Mouse (Mus musculus): ENCODE data around the gene Pcsk2.

The Pcsk2 gene

DNA sequence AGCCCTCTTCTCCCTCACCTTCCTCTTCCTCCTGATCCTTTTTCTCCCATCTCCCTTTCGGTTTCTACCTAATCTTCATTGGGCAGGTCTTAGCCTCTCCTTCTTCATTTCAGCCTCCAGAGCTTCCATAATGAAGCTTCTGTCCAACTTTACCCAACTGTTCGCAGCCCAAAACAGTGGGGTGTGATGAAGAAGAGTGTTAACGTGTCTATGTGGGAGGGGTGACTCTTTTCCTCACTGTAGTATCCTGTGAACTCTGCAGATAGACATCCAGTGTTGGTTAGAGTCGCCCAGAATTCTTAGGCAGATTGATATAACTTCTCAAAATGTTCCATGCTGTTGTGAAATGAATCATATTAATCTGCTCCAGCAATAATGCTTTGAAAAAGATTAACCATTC is 98.4 kb downstream of the Pcsk2 start:
- in situ Hi-C loops (cut with MboI, MseI), result loop anchor here (10.0 kb wide), 1 partner anchor 610 kb away; no protein-coding TSS in a partner anchor

DNA sequence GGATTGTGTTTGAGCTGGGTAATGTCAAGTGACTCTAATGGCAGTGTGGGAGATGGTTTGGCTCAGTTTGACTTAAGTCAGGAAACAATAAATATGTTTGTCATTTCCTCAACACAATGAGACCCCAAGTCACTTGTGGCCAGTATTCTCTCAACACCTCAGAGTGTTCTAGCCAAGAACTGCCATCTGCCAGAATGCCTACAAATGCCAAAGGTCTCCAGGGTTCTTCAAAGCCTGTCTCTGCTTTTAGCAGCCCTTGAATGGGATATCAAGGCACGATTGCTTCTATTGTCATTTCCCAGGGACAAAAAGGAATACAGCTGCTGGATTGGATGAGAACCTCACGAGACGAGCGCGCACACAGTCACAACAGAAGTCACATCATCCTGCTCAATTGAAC is 100.0 kb downstream of the Pcsk2 start:
- in situ Hi-C loops (cut with MboI, MseI), result loop anchor here (10.0 kb wide), 1 partner anchor 611 kb away; no protein-coding TSS in a partner anchor

DNA sequence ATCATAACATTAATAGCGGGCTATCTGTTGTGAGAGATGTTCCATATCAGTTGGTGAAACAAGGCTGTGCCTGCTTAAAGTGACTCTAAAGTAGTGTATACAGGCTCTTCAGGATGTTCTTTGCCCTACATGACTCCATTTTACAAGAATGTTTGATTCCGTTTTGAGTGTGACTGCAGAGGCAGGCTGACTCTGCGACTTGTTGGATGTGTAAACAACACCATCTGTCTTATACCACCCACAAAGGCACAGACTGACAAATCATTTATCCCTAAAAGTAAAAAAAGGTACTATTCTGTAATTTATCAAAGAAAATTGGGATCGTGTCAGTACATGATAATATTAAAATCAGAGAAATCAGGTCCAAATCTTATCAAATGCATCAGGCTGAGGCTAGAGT is 108.7 kb downstream of the Pcsk2 start:
- in situ Hi-C loops (cut with MboI, MseI), result no loop called here

DNA sequence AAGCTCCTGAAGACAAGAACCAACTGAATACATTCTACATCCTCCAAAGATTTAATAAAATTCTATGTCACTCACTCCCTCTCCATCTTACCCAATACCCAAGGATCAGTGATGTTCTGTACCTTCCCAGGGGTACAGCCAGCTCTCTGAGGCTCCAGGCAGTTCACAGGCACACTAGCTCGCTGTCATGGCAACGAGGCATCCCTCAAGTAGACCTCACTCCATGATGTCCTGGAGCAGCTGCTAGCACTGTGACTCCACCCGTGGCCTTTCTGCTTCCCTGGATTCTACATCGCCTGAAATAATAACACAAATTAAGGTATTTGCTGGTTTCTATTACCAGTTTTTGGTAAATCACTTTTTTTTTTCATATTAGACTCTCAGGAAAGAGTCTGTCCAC is 111.0 kb downstream of the Pcsk2 start:
- in situ Hi-C loops (cut with MboI, MseI), result no loop called here

DNA sequence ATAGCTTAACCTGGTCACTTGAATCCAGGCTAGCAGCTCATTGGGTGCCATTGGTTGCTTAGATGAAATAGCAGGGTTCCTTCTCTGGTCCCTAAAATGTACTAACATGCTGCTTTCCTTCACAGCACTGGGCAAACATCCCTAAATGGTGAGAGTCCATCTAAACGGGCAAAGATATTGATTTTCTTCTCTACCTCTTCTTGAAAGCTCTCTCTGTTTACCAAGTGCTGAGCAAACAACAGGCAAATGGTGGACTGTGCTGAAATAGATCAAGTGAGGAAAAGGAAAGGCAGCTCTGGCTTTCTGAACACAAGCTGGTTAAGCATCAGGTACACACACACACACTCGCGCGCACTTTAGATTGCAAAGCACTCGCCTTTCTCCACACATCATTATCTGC is 120.8 kb downstream of the Pcsk2 start:
- in situ Hi-C loops (cut with MboI, MseI), result loop anchor here (10.0 kb wide), 1 partner anchor 88 kb away; no protein-coding TSS in a partner anchor

DNA sequence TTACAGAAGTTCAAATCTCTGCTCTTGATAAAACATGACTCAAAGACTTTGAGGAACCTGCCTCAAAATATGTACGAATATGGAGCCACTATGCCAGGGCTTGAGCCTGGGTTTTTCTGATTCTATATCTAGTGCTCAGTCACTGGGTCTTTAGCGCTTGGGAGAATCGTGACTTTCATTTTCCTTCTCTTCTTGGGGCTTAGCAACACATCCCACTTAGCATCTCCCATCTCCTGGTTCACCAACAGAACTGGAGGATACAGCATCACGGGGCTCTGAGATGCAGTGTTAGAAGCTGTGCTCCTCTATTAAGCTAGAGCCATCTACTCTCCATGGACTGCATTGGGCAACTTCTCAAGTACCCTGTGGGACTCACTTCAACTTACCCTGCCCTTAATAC is 131.9 kb downstream of the Pcsk2 start:
- in situ Hi-C loops (cut with MboI, MseI), result no loop called here

DNA sequence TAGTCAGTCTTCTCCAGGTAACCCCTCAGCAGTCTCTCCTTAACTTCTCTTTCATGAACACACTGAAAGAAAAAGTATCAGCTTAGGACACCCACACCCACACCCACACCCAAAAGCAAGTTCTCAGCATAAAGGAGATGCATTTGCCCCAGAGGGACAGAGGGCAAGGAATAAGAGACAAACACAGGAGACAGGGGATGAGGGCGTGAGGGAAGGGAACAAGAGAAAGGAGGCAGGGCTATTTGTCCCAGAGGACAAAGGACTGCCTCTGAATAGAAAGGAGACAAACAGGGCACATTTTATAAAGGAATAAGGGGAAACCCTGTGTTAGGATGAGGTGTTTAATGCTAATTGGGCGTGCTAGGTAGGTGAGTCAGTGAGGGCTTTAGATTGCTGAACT is 133.6 kb downstream of the Pcsk2 start:
- in situ Hi-C loops (cut with MboI, MseI), result no loop called here

DNA sequence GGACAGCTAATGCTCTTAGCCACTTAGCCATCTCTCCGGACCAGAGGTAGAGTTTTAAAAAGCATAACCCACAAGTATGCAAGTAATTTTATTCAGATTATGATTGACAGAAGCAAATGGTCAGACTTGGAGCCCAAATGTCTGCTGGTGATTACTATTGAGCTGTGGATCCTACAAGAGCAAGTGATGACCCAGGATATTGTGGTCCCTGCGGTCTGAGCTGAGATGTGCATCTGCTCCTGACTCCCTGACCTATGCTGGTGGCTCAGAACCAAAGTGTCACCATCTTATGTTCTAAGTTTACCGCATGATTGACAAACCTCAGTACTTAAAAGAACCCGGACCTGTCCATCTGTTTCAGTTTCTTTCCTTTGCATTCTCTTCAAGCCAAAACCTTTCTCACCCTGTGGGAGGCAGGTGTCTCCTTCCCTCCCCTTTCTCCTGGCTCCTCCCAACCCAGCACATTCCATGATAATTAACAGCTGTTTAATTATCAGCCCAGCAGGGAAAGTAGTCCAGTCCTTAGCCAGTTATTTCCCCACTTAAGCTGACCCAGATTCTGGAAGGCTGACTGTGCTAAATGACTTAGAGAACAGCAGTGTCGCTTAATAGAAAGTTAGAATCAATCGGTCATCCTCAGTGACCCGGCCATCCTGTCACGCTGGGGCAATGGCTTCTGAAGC is 136.1 kb downstream of the Pcsk2 start:
- in situ Hi-C loops (cut with MboI, MseI), result no loop called here

DNA sequence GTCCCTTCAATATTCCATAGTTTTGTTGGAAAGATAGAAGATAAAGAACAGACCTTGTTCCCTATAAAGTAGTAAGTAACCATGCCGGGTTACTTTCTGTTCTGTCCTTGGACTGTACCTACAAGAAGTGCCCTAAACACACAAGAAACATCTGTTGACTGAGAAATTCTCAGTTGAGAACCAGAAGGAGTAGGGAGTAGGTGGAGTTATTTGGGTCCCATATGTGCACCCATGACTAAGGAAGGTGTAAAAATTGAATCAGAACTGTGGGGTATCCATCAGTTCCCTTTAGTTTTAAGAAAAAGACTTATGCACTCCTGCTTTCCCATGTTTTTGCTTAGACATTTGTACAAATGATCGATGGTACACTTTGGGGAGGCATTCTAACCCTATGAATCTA is 137.6 kb downstream of the Pcsk2 start:
- in situ Hi-C loops (cut with MboI, MseI), result no loop called here

DNA sequence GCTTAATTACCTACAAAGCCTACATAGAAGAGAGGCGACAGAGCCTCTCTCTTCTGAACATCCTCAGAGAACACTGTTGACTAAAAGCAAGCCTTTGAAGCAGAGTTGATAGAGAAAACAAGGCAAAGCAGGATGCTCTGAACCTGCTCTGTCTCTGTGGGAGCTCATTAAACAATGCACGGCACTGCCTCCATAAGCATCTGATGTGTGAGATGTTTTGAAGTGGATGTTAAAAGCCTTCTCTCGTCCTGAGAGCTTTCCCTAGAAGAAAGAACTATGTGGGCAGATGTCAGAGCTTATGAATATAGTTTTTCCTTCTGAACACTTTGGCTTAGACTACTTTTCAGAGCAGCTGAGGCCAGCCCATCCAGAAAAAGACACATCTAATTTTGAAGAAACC is 145.3 kb downstream of the Pcsk2 start:
- in situ Hi-C loops (cut with MboI, MseI), result no loop called here

DNA sequence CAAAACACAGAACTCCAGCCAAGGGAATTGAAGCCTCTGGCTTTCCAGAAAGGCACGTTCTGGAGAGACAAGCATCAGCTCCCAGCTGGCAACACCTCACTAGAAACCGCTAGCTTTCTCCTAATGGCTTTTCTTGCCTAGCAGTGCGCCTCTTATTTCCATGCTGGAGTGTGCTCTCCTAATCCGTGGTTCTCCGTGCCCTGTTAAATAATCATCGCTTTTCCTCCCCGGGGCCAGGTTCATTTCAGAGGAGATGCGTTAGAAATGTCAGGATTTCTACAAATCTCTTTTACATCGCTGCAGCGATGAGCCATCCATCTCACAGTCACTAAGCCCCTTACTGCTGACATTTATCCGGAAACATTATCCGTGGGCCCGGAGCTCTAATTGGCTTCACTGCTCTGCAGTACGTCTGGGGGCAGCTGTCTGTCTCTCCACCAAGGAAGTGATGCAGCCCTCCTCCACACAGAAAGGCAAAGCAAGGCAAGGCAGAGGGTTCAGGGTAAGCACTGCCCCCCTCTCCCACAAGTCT is 150.1 kb downstream of the Pcsk2 start:
- in situ Hi-C loops (cut with MboI, MseI), result no loop called here

DNA sequence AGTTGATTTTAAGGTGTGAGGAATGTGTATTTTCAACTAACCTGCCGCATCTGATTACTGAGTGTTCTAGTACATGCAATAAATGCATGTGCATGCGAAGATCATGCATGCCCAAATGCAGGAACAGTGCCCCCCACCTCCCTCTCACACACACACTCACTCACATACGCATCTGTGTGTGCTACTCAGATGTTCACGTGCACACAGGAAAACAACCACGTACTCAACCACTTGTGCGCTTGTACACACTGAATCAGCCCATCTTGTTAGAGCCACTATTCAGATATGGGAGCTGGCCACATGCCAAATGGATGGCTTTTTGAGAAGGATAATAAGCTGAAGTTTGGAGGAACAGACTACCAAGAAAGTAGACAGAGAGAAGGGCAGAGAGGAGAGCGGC is 150.7 kb downstream of the Pcsk2 start:
- in situ Hi-C loops (cut with MboI, MseI), result no loop called here

DNA sequence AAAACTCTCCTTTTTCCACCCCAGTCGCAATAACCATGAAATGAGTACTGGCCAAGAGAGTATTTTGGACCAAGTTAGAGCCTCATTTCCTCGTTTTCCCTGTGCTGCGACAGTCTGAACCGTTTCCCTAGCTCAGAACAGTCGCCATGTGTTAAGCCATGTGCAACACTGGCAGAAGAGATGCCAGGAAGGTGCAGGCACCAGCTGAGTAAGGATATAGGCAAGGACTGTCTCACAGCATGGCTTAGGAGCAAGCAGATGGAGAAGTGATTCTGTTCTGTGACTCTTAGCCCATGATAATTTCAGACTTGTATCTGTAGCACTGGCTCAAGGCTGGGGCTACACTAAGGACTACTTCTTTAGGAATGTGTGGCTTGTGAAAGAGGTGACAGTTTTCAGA is 155.2 kb downstream of the Pcsk2 start:
- in situ Hi-C loops (cut with MboI, MseI), result no loop called here

DNA sequence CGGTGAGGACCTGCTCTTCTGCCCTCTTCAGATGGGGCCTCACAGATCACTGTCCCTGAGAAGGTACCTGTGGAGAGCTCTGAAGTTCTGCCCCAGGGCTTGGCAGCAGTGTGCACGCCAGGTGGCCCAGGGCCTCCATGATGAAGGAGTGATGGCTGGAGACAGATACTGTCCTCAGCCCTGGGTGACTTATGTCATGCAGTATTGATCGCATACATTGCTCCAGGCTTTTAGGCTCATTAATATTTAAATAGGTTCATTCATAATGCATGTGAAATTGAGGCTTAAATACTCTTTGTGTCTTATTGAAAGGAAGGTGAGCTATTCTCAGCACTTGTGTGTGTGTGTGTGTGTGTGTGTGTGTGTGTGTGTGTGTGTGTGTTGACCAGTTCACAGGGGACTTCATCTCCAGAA is 157.0 kb downstream of the Pcsk2 start:
- in situ Hi-C loops (cut with MboI, MseI), result no loop called here

DNA sequence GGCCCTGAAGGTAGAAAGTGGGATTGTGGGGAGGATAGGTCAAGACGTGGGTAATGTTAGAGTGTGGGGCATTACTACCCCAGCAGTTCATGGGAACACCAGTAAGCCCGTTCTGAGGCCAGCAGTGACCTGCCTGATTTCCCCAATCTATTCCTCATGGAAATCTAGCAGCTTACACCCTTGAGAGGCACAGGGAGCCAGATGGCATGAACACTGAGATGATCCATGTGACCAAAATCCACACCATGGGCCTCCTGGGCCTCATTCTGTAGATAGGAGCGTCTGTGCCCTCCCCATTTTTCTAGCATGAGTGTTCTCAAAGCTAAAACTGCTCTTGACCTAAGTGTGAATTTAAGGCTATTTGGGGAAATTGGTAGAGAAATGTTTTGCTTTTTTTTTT is 162.2 kb downstream of the Pcsk2 start:
- in situ Hi-C loops (cut with MboI, MseI), result no loop called here

DNA sequence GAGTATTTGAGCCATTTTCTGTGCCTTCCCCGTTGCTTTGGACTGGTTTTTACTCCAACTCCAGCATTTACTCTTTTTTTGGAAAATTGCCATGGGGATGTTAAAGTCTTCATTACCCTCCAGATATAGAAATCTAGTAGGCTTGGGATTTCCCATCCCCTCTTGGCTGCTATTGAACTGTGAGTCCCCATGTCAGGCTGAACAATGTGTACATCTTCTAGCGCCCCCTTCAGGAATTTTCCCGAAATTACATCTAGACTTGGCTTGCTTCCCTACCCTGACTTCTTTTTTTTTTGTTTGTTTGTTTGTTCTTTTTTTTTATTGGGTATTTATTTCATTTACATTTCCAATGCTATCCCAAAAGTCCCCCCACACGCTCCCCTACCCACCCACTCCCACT is 163.3 kb downstream of the Pcsk2 start:
- in situ Hi-C loops (cut with MboI, MseI), result no loop called here

DNA sequence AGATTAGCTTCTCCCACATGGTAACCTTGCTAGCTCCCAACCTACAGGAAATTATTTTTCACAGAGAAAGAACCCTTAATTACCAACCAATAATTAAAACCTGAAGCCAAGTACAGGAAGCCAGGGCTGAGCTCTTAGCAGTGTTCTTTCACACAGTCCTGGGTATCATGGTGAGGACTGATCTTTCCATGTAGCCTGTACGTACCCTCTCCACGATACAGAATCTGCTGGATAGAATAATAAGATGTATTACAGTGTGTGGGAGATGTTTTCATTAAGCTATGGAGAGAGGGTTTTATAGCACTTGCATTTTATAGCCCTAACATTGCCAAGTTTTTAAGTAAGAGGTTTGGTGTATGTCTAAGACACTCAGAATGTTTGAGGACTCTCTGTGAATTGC is 164.0 kb downstream of the Pcsk2 start:
- in situ Hi-C loops (cut with MboI, MseI), result no loop called here

DNA sequence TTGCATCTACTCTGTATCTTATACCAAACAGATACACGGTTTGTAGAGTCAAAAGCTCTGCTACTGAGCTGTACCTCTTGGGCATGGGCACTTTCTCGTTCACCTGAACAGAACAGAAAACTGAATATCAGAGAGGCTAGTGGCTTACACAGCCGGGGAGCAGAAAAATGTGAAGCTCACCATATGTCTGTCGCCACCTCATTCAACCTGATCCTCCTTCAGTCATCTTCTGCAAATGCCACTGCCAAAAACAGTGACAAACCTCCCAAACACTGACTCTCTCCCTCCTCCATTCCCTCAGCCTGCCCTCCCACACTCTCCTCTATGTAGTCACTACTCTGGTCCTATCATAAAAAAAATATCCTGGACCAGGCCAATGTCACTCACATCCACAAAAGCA is 165.9 kb downstream of the Pcsk2 start:
- in situ Hi-C loops (cut with MboI, MseI), result no loop called here

DNA sequence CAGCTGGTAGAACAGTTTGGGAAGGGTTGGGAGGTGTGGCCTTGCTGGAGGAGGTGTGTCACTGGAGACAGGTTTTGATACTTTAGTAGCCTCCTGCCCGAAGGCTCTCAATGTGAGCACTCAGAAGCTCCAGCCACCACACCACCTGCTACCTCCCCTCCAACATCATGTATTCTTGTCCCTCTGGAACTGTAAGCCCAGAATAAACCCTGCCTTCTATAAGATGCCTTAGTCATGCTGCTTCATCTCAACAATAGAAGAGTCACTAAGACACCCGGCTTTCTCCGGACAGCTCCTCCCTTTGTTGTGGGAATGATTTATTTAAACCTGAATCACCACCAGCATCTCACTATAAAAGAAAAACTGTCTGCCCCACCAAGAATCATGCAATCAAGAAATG is 166.9 kb downstream of the Pcsk2 start:
- in situ Hi-C loops (cut with MboI, MseI), result no loop called here

DNA sequence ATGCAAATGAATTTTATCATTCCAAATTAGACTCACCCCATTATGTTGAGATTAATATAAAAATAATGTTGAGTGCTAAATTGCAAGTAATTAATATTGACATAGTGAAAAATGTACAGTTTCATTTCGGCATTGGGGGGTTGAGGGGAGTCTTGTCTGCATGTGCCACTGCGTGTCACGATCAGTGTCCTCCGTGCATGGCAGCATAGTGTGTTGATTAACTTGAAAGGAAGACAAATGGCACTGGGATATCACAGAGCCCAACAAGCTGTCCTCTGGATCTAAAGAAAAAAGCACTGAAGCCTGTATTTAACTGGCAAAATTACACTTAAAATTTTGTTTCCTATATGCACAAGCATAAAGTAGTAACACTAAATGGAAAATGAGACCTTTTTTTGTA is 167.9 kb downstream of the Pcsk2 start:
- in situ Hi-C loops (cut with MboI, MseI), result no loop called here

DNA sequence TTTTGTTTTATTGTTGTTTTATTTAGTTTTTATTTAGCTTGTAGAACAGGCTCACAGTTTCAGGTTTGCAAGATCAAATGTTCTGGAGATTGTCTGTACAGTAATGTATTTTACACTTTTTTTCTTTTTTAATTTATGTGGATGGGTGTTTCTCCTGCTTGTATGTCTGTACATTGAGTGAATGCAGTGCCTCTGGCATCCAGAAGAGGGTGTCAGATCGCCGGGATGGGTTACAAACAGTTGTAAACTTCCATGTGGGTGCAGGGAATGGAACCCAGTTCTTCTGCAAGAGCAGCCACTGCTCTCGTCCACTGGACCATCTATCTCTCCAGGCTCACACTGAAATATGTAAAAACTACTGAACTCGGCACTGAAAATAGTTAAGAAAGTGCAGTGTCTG is 169.2 kb downstream of the Pcsk2 start:
- in situ Hi-C loops (cut with MboI, MseI), result no loop called here

DNA sequence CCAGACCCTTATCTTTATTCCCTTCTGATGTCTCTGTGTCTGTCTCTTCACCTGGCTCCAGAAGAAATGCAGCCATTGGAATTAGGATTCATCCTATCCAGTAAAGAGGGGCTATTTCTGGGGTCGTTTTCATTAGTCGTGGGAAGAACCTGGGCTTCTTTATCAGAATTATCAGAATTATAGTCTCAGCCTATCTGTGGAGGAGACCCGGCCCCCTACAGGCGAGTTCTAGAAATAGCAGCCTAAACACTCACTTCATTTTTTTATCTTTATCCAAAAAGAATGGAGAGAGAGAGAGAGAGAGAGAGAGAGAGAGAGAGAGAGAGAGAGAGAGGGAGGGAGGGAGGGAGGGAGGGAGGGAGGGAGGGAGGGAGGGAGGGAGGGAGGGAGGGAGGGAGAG is 177.3 kb downstream of the Pcsk2 start:
- in situ Hi-C loops (cut with MboI, MseI), result no loop called here

DNA sequence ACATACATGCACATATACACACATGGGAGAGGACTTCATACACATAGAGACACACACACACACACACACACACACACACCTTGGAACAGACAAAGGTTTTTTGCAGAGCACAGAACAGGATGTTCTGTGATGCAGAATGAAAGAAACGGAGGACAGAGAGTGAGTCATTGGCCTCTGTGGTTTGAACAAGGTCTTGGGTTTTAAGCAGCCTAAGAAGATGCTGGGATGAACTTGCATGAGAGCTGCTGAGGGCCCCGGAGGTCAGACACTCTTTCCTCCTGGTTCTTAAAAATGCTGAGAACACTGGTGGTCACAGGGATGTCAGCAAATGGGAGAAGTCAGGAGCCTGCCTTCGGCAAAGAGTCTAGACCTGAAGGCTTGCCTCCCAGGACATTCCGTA is 178.1 kb downstream of the Pcsk2 start:
- in situ Hi-C loops (cut with MboI, MseI), result no loop called here

DNA sequence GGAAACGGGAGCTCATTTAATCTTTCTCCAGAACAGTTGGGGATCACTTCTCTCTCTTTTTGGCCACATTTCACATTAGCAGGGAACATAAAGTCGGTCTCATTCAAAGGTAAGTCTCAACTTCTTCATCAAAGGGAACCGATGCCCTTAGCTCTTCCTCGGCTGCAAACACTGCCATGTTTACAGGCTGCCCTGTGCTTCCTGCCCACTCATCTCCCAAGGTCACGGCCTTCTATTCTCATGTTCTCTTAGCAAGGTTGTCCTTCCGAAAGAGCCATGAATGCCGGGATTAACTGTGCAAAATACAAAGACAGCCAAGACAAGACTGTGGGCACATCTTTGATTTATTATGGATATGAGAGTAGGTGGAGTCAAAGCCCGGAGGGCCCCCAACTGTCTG is 178.8 kb downstream of the Pcsk2 start:
- in situ Hi-C loops (cut with MboI, MseI), result no loop called here
